Mouse (Mus musculus): ENCODE measurements around the gene Gm20826. TPM values are rescaled to one million over a fixed set of nuclear protein-coding genes. Genes with fewer than 3 reads are reported as not detected.
"Not testable (repeated sequence)": the region's sequence is repeated elsewhere in the genome, so short reads cannot be mapped to it uniquely, and the experiment has no call there.

Gene Gm20826
- not detected in 2 replicates for polyA plus RNA-seq (2015; fragmentation: Nextera tagmentation; extraction: Ambion mirVana)

DNA sequence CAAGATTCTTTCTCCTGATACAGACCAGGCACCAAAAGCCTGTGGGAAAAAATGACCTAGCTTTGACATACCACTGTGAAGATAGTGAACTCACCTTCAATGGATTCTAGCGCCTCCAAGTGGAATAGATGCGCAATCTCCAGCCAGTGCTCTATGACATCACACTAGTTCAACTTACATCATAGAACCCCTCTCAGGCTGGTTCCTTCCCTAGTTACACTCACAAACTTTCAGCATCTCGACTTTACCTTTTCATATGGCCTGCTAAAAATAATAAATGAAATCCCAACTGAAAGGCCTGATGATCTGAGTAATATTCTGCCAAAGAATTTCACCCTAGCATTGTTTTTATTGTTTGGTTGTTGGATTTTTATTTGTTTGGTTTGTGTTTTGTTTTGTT lies at the start of gene Gm20826:
Gene Gm20826 (minus strand): TSS at position 101 of the 400 bp plus-strand sequence.
- DNase-seq (ENCODE audit: low spot score), result not testable (repeated sequence)

Other genes with a start within 250 kb of the Gm20826 start
- not detected in 2 replicates for gene Gm21788, start 233.5 kb downstream of the Gm20826 start, polyA plus RNA-seq (2015; fragmentation: Nextera tagmentation; extraction: Ambion mirVana)
- not detected in 2 replicates for gene Gm28576, start 84.5 kb upstream of the Gm20826 start, polyA plus RNA-seq (2015; fragmentation: Nextera tagmentation; extraction: Ambion mirVana)

Measured in thymus, postnatal 0 days (tissue).